Mouse (Mus musculus): Measurements from ENCODE around the gene C3.

C3 gene

GRCm38 (mm10) chr17:57173351-57173750, 54.6 kb downstream of the C3 start:
- in situ Hi-C loops (cut with MboI, MseI): loop anchor here in 1 of 2 experiments (5.0 kb wide), 1 partner anchor 121 kb away; no protein-coding TSS in a partner anchor

GRCm38 (mm10) chr17:57172378-57172777, 55.6 kb downstream of the C3 start:
- in situ Hi-C loops (cut with MboI, MseI): loop anchor here in 1 of 2 experiments (5.0 kb wide), 1 partner anchor 120 kb away; no protein-coding TSS in a partner anchor

GRCm38 (mm10) chr17:57170616-57171260, 57.2 kb downstream of the C3 start:
- in situ Hi-C loops (cut with MboI, MseI): loop anchor here in 1 of 2 experiments (5.0 kb wide), 1 partner anchor 118 kb away; no protein-coding TSS in a partner anchor

GRCm38 (mm10) chr17:57166800-57167791, 60.8 kb downstream of the C3 start:
- in situ Hi-C loops (cut with MboI, MseI): loop anchor here (5.0 kb wide), 3 partner anchors 70 to 170 kb away; partner anchors contain the start of gene Alkbh7 (in 1 of the 2)
